In the genomic region with DNA sequence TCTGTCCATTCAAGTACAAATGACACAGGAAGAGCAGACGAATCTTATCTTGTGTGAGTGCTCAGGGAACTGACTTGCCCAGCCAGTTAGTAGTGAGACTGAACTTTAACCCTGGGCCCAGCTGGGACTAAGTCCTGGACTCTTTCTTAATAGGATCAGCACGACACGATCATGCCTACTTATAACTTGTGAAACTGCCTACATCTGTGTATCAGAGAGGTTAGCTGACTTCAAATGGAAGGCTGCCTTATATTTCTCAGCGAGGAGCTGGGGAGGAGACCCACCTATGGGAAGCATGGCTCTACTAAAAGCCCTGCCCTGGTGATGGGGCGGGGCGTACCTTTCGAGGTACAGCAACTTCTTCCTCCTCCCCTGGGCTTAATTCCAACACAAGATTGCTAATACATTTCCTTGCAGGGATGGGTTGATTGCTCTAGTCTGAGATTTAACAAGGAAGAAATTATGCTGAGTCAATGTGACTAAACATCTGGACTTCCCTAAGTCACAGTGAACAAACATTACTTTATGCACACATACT, we compare ENCODE assay signal across 1 mouse cellular context.
TF ChIP-seq lines count a peak whose summit lies in the region.

No protein-coding gene starts in this region.

TF ChIP-seq in MEL, 35 proteins besides CTCF, POLR2A, EP300 and RAD21 (continued from another document):
- TF ChIP-seq SMC3 (IDR thresholded peaks at IDR 0.05; ENCODE audit: low read depth, low read length): no peak
- TF ChIP-seq E2F4 (IDR thresholded peaks at IDR 0.05; ENCODE audit: borderline replicate concordance, low read depth, low read length): no peak
- peak; percentile 99 for TF ChIP-seq GABPA (IDR thresholded peaks at IDR 0.05; ENCODE audit: low read depth, low read length)
- TF ChIP-seq ELF1 (IDR thresholded peaks at IDR 0.05; ENCODE audit: low read depth, low read length): peak; percentile 73
- TF ChIP-seq HCFC1 (IDR thresholded peaks at IDR 0.05; ENCODE audit: low read depth, low read length): peak; percentile 78
- TF ChIP-seq ETS1 (IDR thresholded peaks at IDR 0.05; ENCODE audit: low read depth, low read length): peak; percentile 83
- TF ChIP-seq JUND (IDR thresholded peaks at IDR 0.05; ENCODE audit: low read depth, low read length): no peak
- TF ChIP-seq CHD1 (IDR thresholded peaks at IDR 0.05; ENCODE audit: low read depth, low read length): no peak
- TF ChIP-seq UBTF (IDR thresholded peaks at IDR 0.05; ENCODE audit: borderline replicate concordance, insufficient read depth, low read depth, low read length): no peak
- peak; percentile 78; the same call in 1 of the 2 replicates for TF ChIP-seq MYC (IDR thresholded peaks at IDR 0.05; ENCODE audit: low read depth, low read length)
- no peak for TF ChIP-seq USF2 (IDR thresholded peaks at IDR 0.05; ENCODE audit: borderline replicate concordance in 1 of 2, insufficient read depth in 1 of 2, low read depth in 1 of 2, low read length in 2 of 2)
- no peak for TF ChIP-seq MEF2A (IDR thresholded peaks at IDR 0.05; ENCODE audit: extremely low read depth, insufficient replicate concordance, low read depth, low read length, poor library complexity, severe bottlenecking)
- 0 out of 2 replicates have a peak, but pooled peaks have one; percentile 37 for TF ChIP-seq TCF12 (IDR thresholded peaks at IDR 0.05; ENCODE audit: low read depth, low read length)
- TF ChIP-seq MAX (IDR thresholded peaks at IDR 0.05; ENCODE audit: low read length): peak; percentile 52; the same call in 1 of the 2 replicates
- TF ChIP-seq RCOR1 (IDR thresholded peaks at IDR 0.05; ENCODE audit: low read depth, low read length): peak; percentile 92
- no peak; the same call in 1 of the 2 replicates for TF ChIP-seq USF1 (IDR thresholded peaks at IDR 0.05; ENCODE audit: low read depth, low read length)
- no peak for TF ChIP-seq ZKSCAN1 (IDR thresholded peaks at IDR 0.05; ENCODE audit: low read depth, low read length)
- TF ChIP-seq POLR2AphosphoS5 (IDR thresholded peaks at IDR 0.05; ENCODE audit: borderline replicate concordance, low read depth, low read length): no peak
- 0 out of 2 replicates have a peak, but pooled peaks have one; percentile 32 for TF ChIP-seq POLR2AphosphoS2 (IDR thresholded peaks at IDR 0.05; ENCODE audit: low read length)
- TF ChIP-seq TBP (IDR thresholded peaks at IDR 0.05; ENCODE audit: low read depth, low read length): no peak
- TF ChIP-seq ZMIZ1 (IDR thresholded peaks at IDR 0.05; ENCODE audit: low read depth, low read length): no peak
- TF ChIP-seq GATA1 (IDR thresholded peaks at IDR 0.05; ENCODE audit: low read depth, low read length): peak; percentile 8; the same call in 1 of the 2 replicates
